Mouse (Mus musculus) spleen, adult 2 months (tissue): ENCODE results near the gene Xlr5a. TPM values are rescaled to one million over a fixed set of nuclear protein-coding genes. Genes with fewer than 3 reads are reported as not detected.
"Not testable (repeated sequence)": the region's sequence is repeated elsewhere in the genome, so short reads cannot be mapped to it uniquely, and the experiment has no call there.

Source experiments
- DNase-seq, 2 experiments: peaks; one replicate each; pipeline versions ENCODE4 v3.0.0 to v3.0.0-alpha.2; 2012 to 2021; ENCODE audit warnings: low spot score in 2 of 2, low read depth in 1 of 2
- H3K27ac ChIP-seq: fragments of 200-500 bp; 2 replicates; pipeline ENCODE4 v1.5.1; 2012; ENCODE audit warnings: low read length, inconsistent platforms; ENCODE audit not compliant: insufficient read depth
- H3K27me3 ChIP-seq: fragments of 200-500 bp; 2 replicates; pipeline ENCODE4 v1.6.1; 2012; ENCODE audit warnings: mild to moderate bottlenecking, moderate library complexity, low read length, inconsistent platforms; ENCODE audit not compliant: control insufficient read depth, insufficient read depth
- H3K36me3 ChIP-seq: fragments of 200-500 bp; 2 replicates; pipeline ENCODE4 v1.6.1; 2012; ENCODE audit warnings: mild to moderate bottlenecking, low read length, inconsistent platforms; ENCODE audit not compliant: control insufficient read depth, insufficient read depth
- H3K4me1 ChIP-seq: fragments of 200-500 bp; 2 replicates; pipeline ENCODE4 v1.6.1; 2011; ENCODE audit warnings: inconsistent platforms; ENCODE audit not compliant: control insufficient read depth, insufficient read depth, insufficient read length
- H3K4me3 ChIP-seq: fragments of 200-500 bp; 2 replicates; pipeline ENCODE4 v1.5.1; 2011; ENCODE audit warnings: mild to moderate bottlenecking, inconsistent platforms; ENCODE audit not compliant: insufficient read depth, insufficient read length; ENCODE audit errors: extremely low read depth
- CTCF ChIP-seq: fragments of 200-500 bp; IDR thresholded peaks from 2 replicates; pipeline ENCODE4 v1.5.1; 2011; ENCODE audit warnings: mild to moderate bottlenecking, inconsistent platforms; ENCODE audit not compliant: insufficient read depth, insufficient read length, insufficient replicate concordance; ENCODE audit errors: extremely low read depth
- POLR2A ChIP-seq: fragments of 200-500 bp; IDR thresholded peaks from 2 replicates; pipeline ENCODE4 v1.6.1; 2011; ENCODE audit warnings: low read depth, low read length, inconsistent platforms
- WGBS: fragments of 180-500 bp; shearing (Covaris S2); methylation state at CpG from one replicate; pipeline ENCODE4 v1.1.7; 2018; 5-methylcytosine and 5-hydroxymethylcytosine counted together
- polyA plus RNA-seq: library from polyadenylated mRNA; depleted of rRNA; stranded (reverse); fragments of >200 nt; gene quantifications from 2 replicates; pipeline ENCODE4 v1.2.3, GENCODE M21; 2012; rRNA removed

Xlr5a gene
- polyA plus RNA-seq = not detected in 2 replicates

GRCm38 (mm10) chrX:73292876-73293275 lies at the start of gene Xlr5a, which contains the start of gene Xlr5c:
Xlr5a (minus strand) TSS chrX:73292976.
Xlr5c (minus strand) TSS chrX:73292976.
- DNase-seq, H3K27me3 ChIP-seq, H3K4me3 ChIP-seq, H3K4me1 ChIP-seq, H3K27ac ChIP-seq, H3K36me3 ChIP-seq: not testable (repeated sequence)
- 95% methylated on average over 16 of the region's 17 CpGs for WGBS

DNA sequence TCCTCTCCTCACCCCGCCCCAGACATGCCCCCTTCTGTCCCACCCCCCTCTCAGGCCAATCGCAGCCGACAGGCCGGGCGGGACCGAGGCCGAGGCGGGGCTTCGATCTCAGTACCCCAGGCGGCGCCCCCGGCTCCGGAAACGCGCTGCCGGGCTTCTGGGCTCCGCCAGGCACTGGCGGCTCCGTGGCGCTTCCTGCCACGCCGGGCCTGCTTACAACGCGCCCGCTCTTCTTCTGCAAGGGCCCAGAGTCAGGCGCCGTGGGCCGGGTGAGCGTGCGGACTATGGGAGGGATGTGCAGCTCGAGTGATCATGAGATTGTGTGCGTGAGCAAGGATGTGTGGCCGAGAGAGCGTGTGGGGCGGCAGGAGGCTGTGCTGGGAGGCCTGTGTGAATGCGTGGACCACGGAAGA lies 49.7 kb upstream of the Xlr5a start, which contains the start of gene Zfp275:
Gene Zfp275, plus strand, starts transcription at position 139 of the 413 bp plus-strand sequence.
- H3K4me1 ChIP-seq = no peaks in the 10 kb centered on the region
- DNase-seq = peak; percentile 36 to 72
- peak; percentile 51; the same call in 1 of the 2 replicates for TF ChIP-seq POLR2A
- TF ChIP-seq CTCF = no peak
- peak within 1 kb of the TSS; percentile 98 for H3K4me3 ChIP-seq
- H3K27me3 ChIP-seq = no peaks in the 10 kb centered on the region
- H3K36me3 ChIP-seq = no peaks in the 10 kb centered on the region
- WGBS = 20% methylated on average over 37 of the region's 37 CpGs
- peak within 1 kb of the TSS; percentile 82 for H3K27ac ChIP-seq

- Histone ChIP-seq H3K36me3 (no peaks in the 10 kb centered on the region), H3K27me3 (no peaks in the 10 kb centered on the region), H3K4me1 (no peaks in the 10 kb centered on the region), H3K4me3 (no peak overlapping the region), H3K27ac (no peak overlapping the region)
- DNase-seq = no peak
- WGBS = 52% methylated on average over 3 of the region's 3 CpGs
- TF ChIP-seq CTCF (no peak), POLR2A (no peak)
Observed at GRCm38 (mm10) chrX:73342068-73342467, 49.3 kb upstream of the Xlr5a start.

GRCm38 (mm10) chrX:73341473-73341872 lies 48.7 kb upstream of the Xlr5a start:
- no peak overlapping the region for H3K4me3 ChIP-seq
- no peak for TF ChIP-seq POLR2A
- no peak for TF ChIP-seq CTCF
- no peak for DNase-seq
- H3K4me1 ChIP-seq = no peaks in the 10 kb centered on the region
- H3K27me3 ChIP-seq = no peaks in the 10 kb centered on the region
- 33% methylated on average over 1 of the region's 1 CpGs for WGBS
- H3K36me3 ChIP-seq = no peaks in the 10 kb centered on the region
- no peak overlapping the region for H3K27ac ChIP-seq

GRCm38 (mm10) chrX:73336740-73337139 lies 44.0 kb upstream of the Xlr5a start, which contains the start of gene Gm45015:
Gm45015 (minus strand) TSS chrX:73336840.
- TF ChIP-seq POLR2A (no peak), CTCF (no peak)
- DNase-seq = no peak

GRCm38 (mm10) chrX:73333548-73333947 lies 40.8 kb upstream of the Xlr5a start:
- no peaks in the 10 kb centered on the region for H3K4me1 ChIP-seq
- no peak for DNase-seq
- no peak overlapping the region for H3K27ac ChIP-seq
- TF ChIP-seq POLR2A = no peak
- TF ChIP-seq CTCF = no peak
- H3K36me3 ChIP-seq = no peaks in the 10 kb centered on the region
- H3K4me3 ChIP-seq = no peak overlapping the region
- H3K27me3 ChIP-seq = no peaks in the 10 kb centered on the region

More at GRCm38 (mm10) chrX:73336740-73337139, 44.0 kb upstream of the Xlr5a start, which contains the start of gene Gm45015:
- Histone ChIP-seq H3K27ac (no peak within 1 kb of the TSS), H3K4me1 (no peaks in the 10 kb centered on the region), H3K4me3 (no peak within 1 kb of the TSS), H3K36me3 (no peaks in the 10 kb centered on the region), H3K27me3 (no peaks in the 10 kb centered on the region)
- 89% methylated on average over 4 of the region's 4 CpGs for WGBS

- no peaks in the 10 kb centered on the region for H3K4me1 ChIP-seq
- no peaks in the 10 kb centered on the region for H3K36me3 ChIP-seq
- no peak overlapping the region for H3K27ac ChIP-seq
- no peak overlapping the region for H3K4me3 ChIP-seq
- TF ChIP-seq POLR2A (no peak), CTCF (no peak)
- WGBS = 67% methylated on average over 2 of the region's 2 CpGs
- DNase-seq = no peak
- H3K27me3 ChIP-seq = no peaks in the 10 kb centered on the region
Observed at GRCm38 (mm10) chrX:73327215-73327614, 34.4 kb upstream of the Xlr5a start.

DNA sequence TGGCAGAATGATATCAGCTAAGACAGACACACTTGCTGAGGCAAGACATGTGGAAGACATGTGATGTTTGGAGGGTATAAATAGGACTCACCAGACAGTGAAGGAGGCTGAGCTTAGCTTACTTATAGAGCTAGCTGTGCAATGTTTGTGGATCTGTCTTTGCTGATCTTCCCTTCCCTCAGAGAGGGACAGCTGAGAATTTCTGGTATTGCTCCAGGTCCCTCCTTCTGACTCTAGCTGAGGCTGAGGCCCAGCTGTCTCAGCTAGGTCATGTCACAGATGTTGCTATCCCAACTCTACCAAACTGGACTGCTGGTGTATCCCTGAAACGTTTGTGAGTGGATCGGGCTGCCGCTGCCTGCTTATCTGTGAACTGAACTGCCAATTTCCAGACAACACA lies 28.3 kb upstream of the Xlr5a start:
- Histone ChIP-seq H3K4me1 (no peaks in the 10 kb centered on the region), H3K4me3 (no peak overlapping the region), H3K36me3 (no peaks in the 10 kb centered on the region), H3K27ac (no peak overlapping the region), H3K27me3 (no peaks in the 10 kb centered on the region)
- DNase-seq = no peak
- WGBS = 75% methylated on average over 3 of the region's 3 CpGs
- TF ChIP-seq CTCF = no peak
- TF ChIP-seq POLR2A = no peak
